Mouse (Mus musculus): Measurements from ENCODE around the gene Ccnt2.

Gene Ccnt2

GRCm38 (mm10) chr1:127793459-127793858, 19.5 kb downstream of the Ccnt2 start:
- DNase-seq (ENCODE audit: low spot score) = no peak

- DNase-seq (ENCODE audit: low spot score) = no peak
Measured at GRCm38 (mm10) chr1:127795087-127795769, 21.3 kb downstream of the Ccnt2 start.

GRCm38 (mm10) chr1:127796341-127796740, 22.4 kb downstream of the Ccnt2 start:
- no peak for DNase-seq (ENCODE audit: low spot score)

- no peak for DNase-seq (ENCODE audit: low spot score)
Measured at GRCm38 (mm10) chr1:127796752-127797151, 22.8 kb downstream of the Ccnt2 start.

GRCm38 (mm10) chr1:127802916-127803315, 29.0 kb downstream of the Ccnt2 start:
- no peak for DNase-seq (ENCODE audit: low spot score)

- no peak for DNase-seq (ENCODE audit: low spot score)
Measured at GRCm38 (mm10) chr1:127808671-127809070, 34.7 kb downstream of the Ccnt2 start.

GRCm38 (mm10) chr1:127812929-127813328, 39.0 kb downstream of the Ccnt2 start:
- no peak for DNase-seq (ENCODE audit: low spot score)

- DNase-seq (ENCODE audit: low spot score) = no peak
Measured at GRCm38 (mm10) chr1:127816381-127816780, 42.4 kb downstream of the Ccnt2 start.

- DNase-seq (ENCODE audit: low spot score) = no peak
Measured at GRCm38 (mm10) chr1:127827325-127827724, 53.4 kb downstream of the Ccnt2 start.

- no peak for DNase-seq (ENCODE audit: low spot score)
Measured at GRCm38 (mm10) chr1:127830215-127830921, 56.4 kb downstream of the Ccnt2 start.

GRCm38 (mm10) chr1:127833714-127834113, 59.8 kb downstream of the Ccnt2 start:
- no peak for DNase-seq (ENCODE audit: low spot score)

GRCm38 (mm10) chr1:127834202-127834601, 60.2 kb downstream of the Ccnt2 start:
- no peak for DNase-seq (ENCODE audit: low spot score)

- no peak for DNase-seq (ENCODE audit: low spot score)
Measured at GRCm38 (mm10) chr1:127836619-127837018, 62.7 kb downstream of the Ccnt2 start.

GRCm38 (mm10) chr1:127838602-127839001, 64.6 kb downstream of the Ccnt2 start:
- DNase-seq (ENCODE audit: low spot score) = no peak

GRCm38 (mm10) chr1:127845472-127845871, 71.5 kb downstream of the Ccnt2 start:
- no peak for DNase-seq (ENCODE audit: low spot score)

GRCm38 (mm10) chr1:127850075-127850610, 76.2 kb downstream of the Ccnt2 start:
- no peak for DNase-seq (ENCODE audit: low spot score)

- DNase-seq (ENCODE audit: low spot score) = no peak
Measured at GRCm38 (mm10) chr1:127854486-127855222, 80.7 kb downstream of the Ccnt2 start, which contains the start of gene Map3k19. TSS of gene Map3k19 (minus strand) at chr1:127855031.
